Mouse (Mus musculus) forebrain, embryonic 15.5 days (tissue): ENCODE data around the gene C1qtnf12. TPM values are rescaled to one million over a fixed set of nuclear protein-coding genes. Genes with fewer than 3 reads are reported as not detected.

Experiments
- ATAC-seq: fragments of 200-750 bp; cut with Nextera tagmentation; replicated peaks from 2 replicates; pipeline ENCODE4 v1.8.0; 2017; ENCODE audit warnings: mild to moderate bottlenecking, moderate TSS enrichment, moderate library complexity
- H3K27ac ChIP-seq: fragments of 300-500 bp; sonication (generic); replicated peaks from 2 replicates; pipeline ENCODE4 v1.5.1; 2015; ENCODE audit warnings: mild to moderate bottlenecking, inconsistent platforms
- H3K27me3 ChIP-seq: fragments of 300-500 bp; sonication (generic); 2 replicates; pipeline ENCODE4 v1.6.1; 2015; ENCODE audit warnings: inconsistent platforms
- H3K36me3 ChIP-seq: fragments of 300-500 bp; sonication (generic); 2 replicates; pipeline ENCODE4 v1.6.1; 2015; ENCODE audit warnings: mild to moderate bottlenecking, inconsistent platforms
- H3K4me1 ChIP-seq: fragments of 300-500 bp; sonication (generic); 2 replicates; pipeline ENCODE4 v1.6.1; 2015; ENCODE audit warnings: inconsistent platforms
- H3K4me2 ChIP-seq: fragments of 300-500 bp; sonication (generic); replicated peaks from 2 replicates; pipeline ENCODE4 v1.6.1; 2015; ENCODE audit warnings: mild to moderate bottlenecking, inconsistent platforms
- H3K4me3 ChIP-seq: fragments of 300-500 bp; sonication (generic); 2 replicates; pipeline ENCODE4 v1.5.1; 2015; ENCODE audit warnings: mild to moderate bottlenecking, inconsistent platforms
- H3K9ac ChIP-seq: fragments of 300-500 bp; sonication (generic); replicated peaks from 2 replicates; pipeline ENCODE4 v1.6.1; 2015; ENCODE audit warnings: mild to moderate bottlenecking, inconsistent platforms
- H3K9me3 ChIP-seq: fragments of 300-500 bp; sonication (generic); 2 replicates; pipeline ENCODE4 v1.6.1; 2016; ENCODE audit warnings: inconsistent platforms
- WGBS: fragments of 180-500 bp; shearing (Covaris S2); methylation state at CpG from one replicate; pipeline ENCODE4 v1.1.7; 2015; ENCODE audit warnings: mixed read lengths; 5-methylcytosine and 5-hydroxymethylcytosine counted together
- polyA plus RNA-seq: library from polyadenylated mRNA; unstranded; fragments of >200 nt; fragmentation: Nextera tagmentation; extraction: Ambion mirVana; gene quantifications from 2 replicates; pipeline ENCODE4 v1.2.1, GENCODE M21; 2015

The C1qtnf12 gene
- polyA plus RNA-seq, 1 experiment from 2014 or later = 9.0 TPM

DNA sequence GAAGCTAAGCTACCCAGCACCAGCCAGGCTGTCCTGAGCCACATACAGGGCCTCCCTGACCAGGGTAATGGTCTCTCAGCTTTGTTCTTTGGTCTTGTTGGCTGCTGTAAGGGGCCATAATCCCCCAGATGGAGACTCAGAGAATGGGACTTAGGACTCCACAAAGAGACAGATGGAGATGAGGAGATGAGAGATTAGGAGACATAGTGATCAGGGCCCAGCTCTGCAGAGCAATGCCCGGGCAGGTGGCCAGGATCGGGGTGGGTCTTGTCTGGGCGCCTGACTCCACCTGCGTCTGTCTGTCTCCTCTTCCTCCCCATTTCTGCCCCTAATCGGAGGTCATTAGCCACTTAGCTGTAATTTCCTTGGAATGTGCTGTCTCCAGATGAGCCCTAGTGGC is 8.2 kb downstream of the C1qtnf12 start:
- Histone ChIP-seq H3K4me1 (no peaks in the 10 kb centered on the region), H3K36me3 (peaks cover 6% of the 10 kb centered on the region; the same call in 1 of the 2 replicates), H3K9ac (no peak overlapping the region), H3K9me3 (no peaks in the 10 kb centered on the region), H3K4me3 (no peak overlapping the region), H3K27me3 (no peaks in the 10 kb centered on the region), H3K27ac (no peak overlapping the region), H3K4me2 (no peak overlapping the region)
- ATAC-seq = no peak
- 77% methylated on average over 5 of the region's 5 CpGs for WGBS

DNA sequence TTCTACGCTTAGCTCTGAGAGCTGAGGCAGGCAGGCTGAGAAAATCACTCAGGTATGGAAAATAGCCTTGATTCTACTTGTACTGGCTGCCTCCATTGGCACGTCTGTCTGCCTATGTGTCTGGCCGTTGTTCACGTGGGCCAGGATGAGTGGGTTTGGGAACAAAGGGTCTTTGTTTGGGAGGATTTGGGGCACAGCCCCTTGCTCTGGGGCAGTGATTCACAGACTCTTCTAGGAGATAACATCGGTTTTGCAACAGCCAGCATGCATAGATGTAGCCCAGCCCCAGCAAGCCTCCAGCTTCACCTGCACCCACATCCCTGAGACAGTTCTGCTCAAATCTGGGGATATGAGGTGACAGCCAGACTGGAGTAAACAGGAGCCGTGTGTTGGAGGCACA is 10.5 kb downstream of the C1qtnf12 start:
- ATAC-seq = no peak
- H3K9me3 ChIP-seq = no peaks in the 10 kb centered on the region
- no peak overlapping the region for H3K9ac ChIP-seq
- H3K27me3 ChIP-seq = no peaks in the 10 kb centered on the region
- no peaks in the 10 kb centered on the region for H3K4me1 ChIP-seq
- 47% methylated on average over 6 of the region's 6 CpGs for WGBS
- H3K27ac ChIP-seq = no peak overlapping the region
- no peaks in the 10 kb centered on the region for H3K36me3 ChIP-seq
- H3K4me3 ChIP-seq = no peak overlapping the region
- no peak overlapping the region for H3K4me2 ChIP-seq

DNA sequence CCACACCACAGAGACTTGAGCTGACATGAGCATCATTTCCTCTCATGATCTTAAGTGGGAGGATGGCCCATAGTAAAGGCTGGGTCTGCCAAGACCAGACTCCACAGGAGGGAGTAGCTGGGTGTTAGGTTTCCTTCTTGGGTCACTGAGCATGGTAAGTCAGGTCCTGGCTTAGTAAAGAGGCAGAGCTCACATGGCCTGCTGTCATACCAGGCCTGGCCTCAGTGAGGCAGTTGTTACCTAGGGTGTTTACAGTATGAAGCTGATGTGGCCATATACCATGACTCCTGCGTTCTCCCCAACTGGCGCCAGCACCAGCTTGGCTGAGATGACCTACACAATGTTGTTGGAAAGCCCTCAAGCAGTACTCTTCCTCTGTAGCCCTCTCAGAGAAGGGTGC is 11.1 kb downstream of the C1qtnf12 start:
- 91% methylated on average over 2 of the region's 2 CpGs for WGBS
- ATAC-seq = no peak
- no peak overlapping the region for H3K27ac ChIP-seq
- no peak overlapping the region for H3K9ac ChIP-seq
- H3K9me3 ChIP-seq = no peaks in the 10 kb centered on the region
- no peaks in the 10 kb centered on the region for H3K4me1 ChIP-seq
- H3K4me3 ChIP-seq = no peak overlapping the region
- H3K27me3 ChIP-seq = no peaks in the 10 kb centered on the region
- no peaks in the 10 kb centered on the region for H3K36me3 ChIP-seq
- H3K4me2 ChIP-seq = no peak overlapping the region

DNA sequence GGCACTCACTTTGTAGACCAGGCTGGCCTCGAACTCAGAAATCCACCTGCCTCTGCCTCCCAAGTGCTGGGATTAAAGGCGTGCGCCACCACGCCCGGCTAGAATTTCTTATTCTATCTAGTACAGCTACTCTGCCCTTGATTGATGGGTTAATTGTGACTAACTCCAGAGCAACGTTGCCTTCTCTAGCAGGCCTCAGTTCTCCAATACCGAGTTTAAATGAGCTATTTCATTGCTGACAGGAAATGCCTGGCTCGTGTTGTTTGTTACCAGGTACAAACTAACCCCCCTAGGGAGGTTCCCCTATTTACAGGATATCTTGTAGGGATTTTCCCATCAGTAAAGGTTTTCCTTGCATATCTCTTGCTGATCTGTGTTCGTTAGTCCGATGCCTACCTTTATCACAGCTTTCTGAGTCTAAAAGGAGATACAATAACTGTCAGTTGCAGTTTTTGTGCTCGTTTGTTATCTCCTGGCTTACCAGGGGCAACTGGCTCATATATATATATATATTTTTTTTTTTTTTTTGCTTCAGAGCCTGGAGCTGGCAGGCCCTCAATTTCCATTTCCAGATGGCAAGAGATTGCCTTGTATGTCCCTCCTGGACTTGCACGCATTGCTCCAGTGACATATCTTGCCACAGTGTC is 19.4 kb downstream of the C1qtnf12 start:
- H3K9ac ChIP-seq = no peak overlapping the region
- no peak overlapping the region for H3K4me3 ChIP-seq
- H3K4me1 ChIP-seq = no peaks in the 10 kb centered on the region
- H3K27me3 ChIP-seq = no peaks in the 10 kb centered on the region
- 77% methylated on average over 12 of the region's 12 CpGs for WGBS
- H3K4me2 ChIP-seq = no peak overlapping the region
- H3K9me3 ChIP-seq = no peaks in the 10 kb centered on the region
- no peak for ATAC-seq
- H3K36me3 ChIP-seq = no peaks in the 10 kb centered on the region
- no peak overlapping the region for H3K27ac ChIP-seq

DNA sequence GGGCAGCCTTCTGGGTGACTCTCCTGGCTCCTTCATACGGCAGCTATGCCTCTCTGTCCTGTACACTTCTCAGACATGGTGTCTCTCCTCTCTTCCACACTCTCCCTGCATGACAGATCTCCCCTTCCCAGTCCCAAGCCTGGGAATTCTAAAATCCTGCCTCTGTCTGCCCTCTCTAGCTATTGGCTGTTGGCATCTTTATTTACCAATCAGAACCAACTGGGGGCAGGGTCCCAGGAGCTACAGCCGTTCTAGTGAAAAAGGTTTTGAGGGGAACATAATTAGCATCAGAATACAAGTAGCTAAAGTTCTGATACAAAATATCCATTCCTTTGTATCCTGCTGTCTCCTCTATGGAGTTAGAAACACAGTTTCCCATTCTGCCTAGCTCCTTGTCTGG is 21.7 kb downstream of the C1qtnf12 start:
- ATAC-seq = no peak
- WGBS = 20% methylated on average over 2 of the region's 2 CpGs

DNA sequence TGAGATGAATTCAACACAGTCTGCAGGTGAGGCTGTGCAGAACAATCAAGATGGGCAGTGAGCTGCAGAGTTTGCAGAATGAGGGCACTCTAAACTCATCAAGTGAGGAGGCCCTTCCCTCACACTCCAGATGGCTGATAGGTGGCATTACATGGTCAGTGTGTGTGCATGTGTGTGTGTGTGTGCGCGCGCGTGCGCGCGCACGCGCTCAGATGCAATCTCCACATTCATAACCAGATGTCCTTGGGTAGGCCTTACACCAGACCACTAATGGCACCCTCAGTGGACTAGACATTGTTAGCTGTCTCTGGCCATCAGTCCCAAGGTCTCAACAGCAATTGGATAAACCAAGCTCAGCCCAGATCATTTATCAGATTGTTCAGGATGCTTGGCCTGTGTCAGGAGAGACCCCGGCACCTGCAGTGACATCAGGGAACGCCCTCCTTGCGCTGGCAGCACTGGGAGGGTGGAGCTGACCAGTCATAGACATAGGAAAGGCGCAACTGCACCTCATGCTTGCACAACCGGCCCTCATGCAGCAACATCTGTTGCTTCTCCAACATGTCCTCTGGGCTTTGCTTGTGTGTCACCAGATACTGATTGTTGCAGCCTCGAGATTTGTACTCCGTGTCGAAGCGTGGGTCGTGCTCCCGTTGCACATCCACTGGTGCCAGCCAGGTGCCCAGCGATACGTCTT is 29.2 kb downstream of the C1qtnf12 start:
- Histone ChIP-seq H3K27ac (peak overlapping the region; percentile 98), H3K36me3 (0 out of 2 replicates have a peak, but pooled peaks cover 7% of the 10 kb centered on the region), H3K4me2 (peak overlapping the region; percentile 100), H3K4me1 (peaks cover 30% of the 10 kb centered on the region), H3K9me3 (no peaks in the 10 kb centered on the region), H3K4me3 (peak overlapping the region; percentile 97), H3K9ac (peak overlapping the region; percentile 80), H3K27me3 (no peaks in the 10 kb centered on the region)
- 88% methylated on average over 22 of the region's 22 CpGs for WGBS
- no peak for ATAC-seq

More for the DNA sequence above, 21.7 kb downstream of the C1qtnf12 start:
- Histone ChIP-seq H3K36me3 (no peaks in the 10 kb centered on the region), H3K4me3 (no peak overlapping the region), H3K9ac (no peak overlapping the region), H3K27me3 (no peaks in the 10 kb centered on the region), H3K4me1 (no peaks in the 10 kb centered on the region), H3K9me3 (no peaks in the 10 kb centered on the region), H3K4me2 (no peak overlapping the region), H3K27ac (no peak overlapping the region)

DNA sequence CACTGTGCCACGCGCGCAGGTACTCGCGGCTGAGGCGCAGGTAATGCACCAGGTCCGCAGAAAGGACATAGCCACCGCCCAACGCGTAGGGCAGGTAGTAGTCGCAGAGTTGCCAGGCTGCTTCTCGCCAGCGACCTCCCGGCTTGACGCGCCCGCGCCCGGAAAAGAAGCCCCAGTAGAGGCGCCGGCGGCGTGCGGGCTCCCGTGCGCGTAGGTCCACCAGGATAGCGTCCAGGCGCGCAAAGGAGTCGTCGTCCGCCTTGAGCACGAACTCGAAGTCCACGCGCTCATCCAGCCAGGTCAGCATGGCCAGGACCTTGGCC is 29.8 kb downstream of the C1qtnf12 start:
- WGBS = 27% methylated on average over 37 of the region's 37 CpGs
- no peaks in the 10 kb centered on the region for H3K27me3 ChIP-seq
- H3K9me3 ChIP-seq = no peaks in the 10 kb centered on the region
- peak overlapping the region; percentile 98 for H3K27ac ChIP-seq
- ATAC-seq = no peak; the same call in 1 of the 2 replicates
- H3K4me1 ChIP-seq = peaks cover 30% of the 10 kb centered on the region
- H3K36me3 ChIP-seq = peaks cover 7% of the 10 kb centered on the region; the same call in 1 of the 2 replicates
- H3K4me3 ChIP-seq = peak overlapping the region; percentile 97
- peak overlapping the region; percentile 100 for H3K4me2 ChIP-seq
- peak overlapping the region; percentile 80 for H3K9ac ChIP-seq

DNA sequence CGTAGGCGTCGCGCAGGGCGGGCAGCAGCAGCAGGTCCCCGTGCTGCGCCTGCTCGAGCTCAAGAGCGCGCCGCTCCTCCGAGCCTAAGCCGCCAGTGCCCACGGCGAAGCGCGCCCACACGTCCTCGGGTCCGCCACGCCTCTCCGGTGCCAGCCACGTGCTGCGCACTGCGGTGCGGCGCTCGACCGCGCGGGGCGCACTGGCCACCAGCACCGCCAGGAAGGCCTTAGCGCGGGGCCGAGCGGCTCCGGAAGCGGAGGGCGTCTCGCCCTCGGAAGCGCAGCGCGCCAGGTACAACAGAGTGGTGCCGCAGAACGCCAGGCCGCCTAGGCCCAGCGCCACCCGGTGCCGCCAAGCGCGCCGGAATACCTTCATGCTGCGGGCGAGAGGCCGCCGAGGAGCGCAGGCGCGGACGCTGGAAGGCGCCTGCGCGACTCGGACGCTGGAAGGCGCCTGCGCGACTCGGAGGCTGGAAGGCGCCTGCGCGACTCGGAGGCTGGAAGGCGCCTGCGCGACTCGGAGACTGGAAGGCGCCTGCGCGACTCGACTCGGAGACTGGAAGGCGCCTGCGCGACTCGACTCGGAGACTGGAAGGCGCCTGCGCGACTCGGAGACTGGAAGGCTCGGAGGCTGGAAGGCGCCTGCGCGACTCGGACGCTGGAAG is 30.3 kb downstream of the C1qtnf12 start, which contains the start of the genes B3galt6 and Sdf4:
B3galt6 (minus strand) TSS at position 409 of the 665 bp plus-strand sequence.
Sdf4 (plus strand) TSS at position 632 of the 665 bp plus-strand sequence.
- peaks cover 30% of the 10 kb centered on the region for H3K4me1 ChIP-seq
- H3K4me3 ChIP-seq = peak within 1 kb of the TSS; percentile 97
- H3K27me3 ChIP-seq = no peaks in the 10 kb centered on the region
- under 1% methylated on average over 99 of the region's 99 CpGs for WGBS
- ATAC-seq = peak; percentile 89
- peak within 1 kb of the TSS; percentile 98 for H3K27ac ChIP-seq
- H3K36me3 ChIP-seq = peaks cover 12% of the 10 kb centered on the region
- no peaks in the 10 kb centered on the region for H3K9me3 ChIP-seq
- H3K4me2 ChIP-seq = peak within 1 kb of the TSS; percentile 100
- H3K9ac ChIP-seq = peak within 1 kb of the TSS; percentile 88

DNA sequence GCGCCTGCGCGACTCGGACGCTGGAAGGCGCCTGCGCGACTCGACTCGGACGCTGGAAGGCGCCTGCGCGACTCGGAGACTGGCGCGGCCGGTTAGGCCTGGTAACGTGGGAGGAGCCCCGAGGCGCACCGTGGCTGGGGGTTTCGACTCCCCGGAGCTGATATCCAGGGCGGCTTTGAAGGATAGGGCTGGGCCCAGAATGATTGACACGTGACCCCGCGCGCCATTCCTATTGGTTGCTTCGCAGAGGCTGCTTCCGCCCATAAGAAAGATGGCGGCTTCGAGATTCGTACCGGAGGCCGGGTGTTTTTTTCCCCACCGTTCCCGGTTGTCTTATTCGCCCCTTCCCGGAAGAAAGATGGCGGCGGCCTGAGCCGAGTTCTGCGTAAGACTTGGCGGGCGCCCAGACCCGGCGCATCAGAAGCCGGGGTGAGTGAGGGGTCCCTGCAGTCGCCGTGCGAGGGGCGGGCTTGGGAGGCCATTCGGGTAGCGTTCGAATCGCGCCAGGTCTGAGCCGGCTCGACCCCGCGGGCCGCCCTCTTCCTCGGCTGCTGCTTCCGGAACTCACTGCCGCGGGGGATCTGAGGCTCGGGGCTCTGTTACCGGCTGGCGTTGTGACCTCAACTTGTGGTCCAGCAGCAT is 30.9 kb downstream of the C1qtnf12 start:
- Histone ChIP-seq H3K4me1 (peaks cover 30% of the 10 kb centered on the region), H3K27ac (peak overlapping the region; percentile 98), H3K27me3 (no peaks in the 10 kb centered on the region), H3K4me2 (peak overlapping the region; percentile 71), H3K4me3 (peak overlapping the region; percentile 97), H3K9me3 (no peaks in the 10 kb centered on the region), H3K36me3 (peaks cover 18% of the 10 kb centered on the region), H3K9ac (peak overlapping the region; percentile 88)
- WGBS = under 1% methylated on average over 70 of the region's 70 CpGs
- ATAC-seq = peak; percentile 87

DNA sequence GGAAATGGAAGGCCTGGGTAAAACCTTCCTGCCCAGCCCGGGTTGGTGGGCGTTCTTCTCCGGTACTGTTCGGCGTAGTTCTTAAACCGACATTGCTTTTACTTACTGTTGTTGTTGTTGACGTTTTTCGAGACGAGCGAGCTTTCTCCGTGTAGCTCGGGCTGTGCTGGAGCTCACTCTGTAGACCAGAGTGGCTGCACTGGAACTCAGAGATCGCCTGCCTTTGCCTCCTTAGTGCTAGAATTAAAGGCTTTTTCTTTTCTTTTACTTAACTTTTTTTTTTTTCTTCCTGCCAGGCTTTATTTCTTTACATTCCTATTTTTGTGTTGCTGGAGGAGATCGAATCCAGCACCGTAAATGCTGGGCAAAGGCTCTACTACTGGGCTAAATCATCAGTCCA is 31.5 kb downstream of the C1qtnf12 start:
- Histone ChIP-seq H3K4me3 (peak overlapping the region; percentile 97), H3K4me1 (peaks cover 30% of the 10 kb centered on the region), H3K9ac (peak overlapping the region; percentile 88), H3K9me3 (no peaks in the 10 kb centered on the region), H3K27me3 (no peaks in the 10 kb centered on the region), H3K4me2 (peak overlapping the region; percentile 71), H3K27ac (peak overlapping the region; percentile 98), H3K36me3 (peaks cover 23% of the 10 kb centered on the region)
- WGBS = 6% methylated on average over 15 of the region's 15 CpGs
- 0 out of 2 replicates have a peak, but pooled peaks have one; percentile 0 for ATAC-seq

DNA sequence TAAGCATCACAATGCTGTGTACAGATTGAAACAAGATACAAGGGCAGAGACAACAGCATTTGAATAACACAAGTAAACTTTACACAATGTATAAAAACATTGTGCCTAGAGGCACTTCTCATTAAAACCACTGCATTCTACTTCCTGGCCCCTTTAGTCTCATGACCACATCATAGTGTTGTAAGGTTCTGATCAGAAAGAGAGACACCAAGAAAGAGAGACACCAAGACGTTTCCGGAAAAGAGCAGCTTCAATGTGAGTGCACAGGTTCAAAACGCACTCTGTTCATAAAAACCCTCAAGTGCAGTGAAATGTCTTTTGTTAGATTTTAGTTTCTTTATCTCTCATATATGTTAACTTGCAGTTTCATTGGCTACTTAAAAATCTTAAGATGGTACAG is 42.0 kb downstream of the C1qtnf12 start:
- 94% methylated on average over 3 of the region's 3 CpGs for WGBS
- peaks cover 89% of the 10 kb centered on the region for H3K36me3 ChIP-seq
- H3K27me3 ChIP-seq = no peaks in the 10 kb centered on the region

DNA sequence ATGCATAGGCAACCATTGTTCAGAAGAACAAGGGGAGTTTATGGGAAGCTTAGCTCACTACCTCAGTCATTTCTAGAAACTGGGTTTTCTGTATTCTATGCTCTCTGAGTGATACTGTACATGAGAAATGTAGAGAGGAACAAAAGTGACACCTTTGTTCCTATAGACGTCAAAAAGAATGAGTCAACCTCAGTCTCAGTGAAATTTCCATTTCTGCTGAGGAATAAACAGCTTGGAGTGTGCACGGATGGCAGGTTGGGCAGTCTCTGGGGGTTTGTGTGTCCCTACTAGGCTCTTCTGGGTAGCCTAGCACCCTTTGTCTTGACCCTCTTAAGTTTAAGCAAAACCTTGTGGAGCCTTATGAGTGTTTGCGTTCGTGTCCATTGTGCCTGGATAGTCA is 46.3 kb downstream of the C1qtnf12 start:
- Histone ChIP-seq H3K9ac (no peak overlapping the region), H3K36me3 (peaks cover 86% of the 10 kb centered on the region), H3K27ac (no peak overlapping the region), H3K4me2 (no peak overlapping the region), H3K4me1 (no peaks in the 10 kb centered on the region), H3K4me3 (no peak overlapping the region), H3K9me3 (no peaks in the 10 kb centered on the region), H3K27me3 (no peaks in the 10 kb centered on the region)
- ATAC-seq = no peak
- 95% methylated on average over 4 of the region's 4 CpGs for WGBS

More for the DNA sequence above, 42.0 kb downstream of the C1qtnf12 start:
- no peak overlapping the region for H3K9ac ChIP-seq
- no peak overlapping the region for H3K4me3 ChIP-seq
- no peak overlapping the region for H3K4me2 ChIP-seq
- H3K4me1 ChIP-seq = no peaks in the 10 kb centered on the region
- ATAC-seq = no peak
- H3K27ac ChIP-seq = no peak overlapping the region
- no peaks in the 10 kb centered on the region for H3K9me3 ChIP-seq
